Mouse (Mus musculus): ENCODE measurements around the gene Habp4. TPM values are rescaled to one million over a fixed set of nuclear protein-coding genes. Genes with fewer than 3 reads are reported as not detected.
A peak's percentile ranks its signal among the peaks of the same experiment; 100 is the strongest.

Gene Habp4
- total RNA-seq, 2 experiments from 2014 or later = 47.8 to 49.4 TPM

GRCm38 (mm10) chr13:64235777-64236176 lies 74.2 kb downstream of the Habp4 start:
- DNase-seq = peak in 1 of 2 experiments; percentile 19

Other genes with a start within 250 kb of the Habp4 start
- not detected for gene Hsd17b3, start 72.6 kb upstream of the Habp4 start, total RNA-seq (2021)
- 1 to 10 TPM in 1 of 2 experiments, under 1 TPM in 1; 0.89 to 1.5 TPM for gene Slc35d2, start 32.5 kb upstream of the Habp4 start, total RNA-seq (2021)
- gene Zfp367, start 8.6 kb upstream of the Habp4 start, total RNA-seq (2021) = 10 to 100 TPM; 20.8 to 21.2 TPM
- 10 to 100 TPM in 1 of 2 experiments, 1 to 10 TPM in 1; 8.6 to 10.9 TPM for gene Cdc14b, start 113.5 kb downstream of the Habp4 start, total RNA-seq (2021)
- 10 to 100 TPM; 57.7 to 58.6 TPM for gene Aaed1, start 150.9 kb downstream of the Habp4 start, total RNA-seq (2021)
- gene Ctsl, start 209.1 kb downstream of the Habp4 start, total RNA-seq (2021) = 100 to 1,000 TPM; 218 to 254 TPM